In the genomic region with DNA sequence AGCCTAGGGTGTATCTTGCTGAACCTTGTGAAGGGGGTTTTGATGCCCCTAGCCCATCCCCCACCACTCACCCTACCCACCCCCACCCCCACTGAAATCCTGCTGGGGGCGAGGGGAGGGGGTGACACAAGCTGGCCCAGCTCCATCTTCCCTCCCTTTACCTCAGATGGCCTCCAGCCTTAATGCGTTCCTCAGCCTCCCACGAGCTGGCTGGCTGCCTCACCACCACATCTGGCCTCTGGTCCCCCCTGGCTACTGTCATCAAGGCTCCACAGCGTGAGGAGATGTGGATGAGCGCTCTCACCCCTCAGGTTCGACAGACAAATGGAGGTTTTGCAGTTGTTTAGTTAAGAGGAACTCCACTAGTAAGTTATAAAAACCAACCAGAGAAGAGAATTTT, we compare ENCODE assay signal across 21 mouse cellular contexts. TPM values are rescaled to one million over a fixed set of nuclear protein-coding genes. Genes with fewer than 3 reads are reported as not detected.
DNase-seq lines count a peak whose midpoint lies in the region; ATAC-seq lines count a peak whose summit lies in the region.
"Had no signal": no experiment of that assay in that cellular context is flagged by ENCODE, and none has a peak within 500 bp of the region (broad histone marks: within the 10 kb centered on the region; RNA-seq: fewer than 3 reads in every experiment).

No protein-coding gene starts in this region.

- H3K4me3 ChIP-seq in embryonic facial prominence, embryonic 13.5 days = no peak overlapping the region
- no peak overlapping the region for H3K4me3 ChIP-seq in embryonic facial prominence, embryonic 10.5 days
- no peak overlapping the region for H3K4me3 ChIP-seq in limb, embryonic 13.5 days
- H3K4me3 ChIP-seq in limb, embryonic 10.5 days = no peak overlapping the region
- H3K4me3 ChIP-seq in midbrain, embryonic 16.5 days (ENCODE audit: low read depth, low read length) = no peak overlapping the region
- H3K4me3 ChIP-seq: hindbrain, embryonic 15.5 days; intestine, embryonic 15.5 days; left cerebral cortex, adult 2 months; midbrain, embryonic 12.5 days had no signal

- no peaks in the 10 kb centered on the region for H3K36me3 ChIP-seq in embryonic facial prominence, embryonic 13.5 days
- no peaks in the 10 kb centered on the region for H3K36me3 ChIP-seq in embryonic facial prominence, embryonic 10.5 days (replicated peaks)
- no peaks in the 10 kb centered on the region for H3K36me3 ChIP-seq in limb, embryonic 13.5 days
- no peaks in the 10 kb centered on the region for H3K36me3 ChIP-seq in limb, embryonic 10.5 days
- no peaks in the 10 kb centered on the region for H3K36me3 ChIP-seq in midbrain, embryonic 16.5 days (ENCODE audit: control insufficient read depth, insufficient read depth, low read length)
- H3K36me3 ChIP-seq: G1E; hindbrain, embryonic 15.5 days; intestine, embryonic 15.5 days; midbrain, embryonic 12.5 days had no signal

- H3K4me1 ChIP-seq in embryonic facial prominence, embryonic 13.5 days = peaks cover 18% of the 10 kb centered on the region
- peaks cover 7% of the 10 kb centered on the region for H3K4me1 ChIP-seq in embryonic facial prominence, embryonic 10.5 days
- H3K4me1 ChIP-seq in limb, embryonic 13.5 days = peaks cover 16% of the 10 kb centered on the region
- peaks cover 10% of the 10 kb centered on the region; the same call in 1 of the 2 replicates for H3K4me1 ChIP-seq in limb, embryonic 10.5 days
- H3K4me1 ChIP-seq in midbrain, embryonic 16.5 days (ENCODE audit: control insufficient read depth, insufficient read depth, low read length) = no peaks in the 10 kb centered on the region

- H3K27ac ChIP-seq in embryonic facial prominence, embryonic 13.5 days = peak overlapping the region; percentile 53
- H3K27ac ChIP-seq in embryonic facial prominence, embryonic 10.5 days (replicated peaks) = no peak overlapping the region
- no peak overlapping the region for H3K27ac ChIP-seq in limb, embryonic 13.5 days
- H3K27ac ChIP-seq in limb, embryonic 10.5 days = no peak overlapping the region
- H3K27ac ChIP-seq in midbrain, embryonic 16.5 days (ENCODE audit: low read length) = no peak overlapping the region
- H3K27ac ChIP-seq: hindbrain, embryonic 15.5 days; intestine, embryonic 15.5 days; left cerebral cortex, adult 2 months; liver, embryonic 14.5 days; midbrain, embryonic 12.5 days had no signal

- DNase-seq in embryonic facial prominence, embryonic 10.5 days (ENCODE audit: low spot score) = no peak
- DNase-seq in limb, embryonic 10.5 days (ENCODE audit: low spot score) = no peak
- peak; percentile 16 for DNase-seq in brain, adult 2 months (ENCODE audit: low read depth, low spot score)
- peak; percentile 12 for DNase-seq in skeletal muscle tissue, adult 2 months (ENCODE audit: low read depth, low spot score)
- DNase-seq: adrenal gland, postnatal 25 days; cerebellum, adult 2 months; kidney, adult 9 months; kidney, postnatal 25 days; layer of hippocampus, adult 9-11 months; lung, postnatal 10 days; right cerebral cortex, adult 18-20 months; thymus, postnatal 36 days had no signal

- peaks cover 5% of the 10 kb centered on the region; the same call in 1 of the 2 replicates for H3K27me3 ChIP-seq in embryonic facial prominence, embryonic 13.5 days
- no peaks in the 10 kb centered on the region for H3K27me3 ChIP-seq in embryonic facial prominence, embryonic 10.5 days (replicated peaks; ENCODE audit: low read depth, poor library complexity, severe bottlenecking)
- H3K27me3 ChIP-seq in limb, embryonic 13.5 days = no peaks in the 10 kb centered on the region
- no peaks in the 10 kb centered on the region for H3K27me3 ChIP-seq in limb, embryonic 10.5 days (ENCODE audit: low read depth, poor library complexity, severe bottlenecking)
- no peaks in the 10 kb centered on the region for H3K27me3 ChIP-seq in midbrain, embryonic 16.5 days (ENCODE audit: control insufficient read depth, insufficient read depth, low read depth, low read length)
- H3K27me3 ChIP-seq: hindbrain, embryonic 15.5 days; intestine, embryonic 15.5 days; midbrain, embryonic 12.5 days had no signal

- 17% methylated on average over 6 of the region's 6 CpGs for WGBS in embryonic facial prominence, embryonic 13.5 days
- 48% methylated on average over 6 of the region's 6 CpGs for WGBS in embryonic facial prominence, embryonic 10.5 days
- WGBS in limb, embryonic 13.5 days = 27% methylated on average over 6 of the region's 6 CpGs
- WGBS in limb, embryonic 10.5 days = 36% methylated on average over 6 of the region's 6 CpGs
- WGBS in midbrain, embryonic 16.5 days = 37% methylated on average over 6 of the region's 6 CpGs

- no peaks in the 10 kb centered on the region for H3K9me3 ChIP-seq in embryonic facial prominence, embryonic 13.5 days
- H3K9me3 ChIP-seq in embryonic facial prominence, embryonic 10.5 days = no peaks in the 10 kb centered on the region
- H3K9me3 ChIP-seq in limb, embryonic 13.5 days = no peaks in the 10 kb centered on the region
- H3K9me3 ChIP-seq in limb, embryonic 10.5 days (replicated peaks) = no peaks in the 10 kb centered on the region
- no peaks in the 10 kb centered on the region for H3K9me3 ChIP-seq in midbrain, embryonic 16.5 days (replicated peaks; ENCODE audit: control insufficient read depth, low read length, poor library complexity, severe bottlenecking)
- H3K9me3 ChIP-seq: G1E; hindbrain, embryonic 15.5 days; intestine, embryonic 15.5 days; midbrain, embryonic 12.5 days had no signal

- peak overlapping the region; percentile 38 for H3K4me2 ChIP-seq in embryonic facial prominence, embryonic 13.5 days
- 0 out of 2 replicates have a peak overlapping the region, but pooled peaks have one; percentile 17 for H3K4me2 ChIP-seq in limb, embryonic 13.5 days (replicated peaks)
- H3K4me2 ChIP-seq in midbrain, embryonic 16.5 days (ENCODE audit: low read length) = no peak overlapping the region
- H3K4me2 ChIP-seq: hindbrain, embryonic 15.5 days; intestine, embryonic 15.5 days; midbrain, embryonic 12.5 days had no signal

- H3K9ac ChIP-seq in embryonic facial prominence, embryonic 13.5 days = no peak overlapping the region
- no peak overlapping the region for H3K9ac ChIP-seq in limb, embryonic 13.5 days
- H3K9ac ChIP-seq in midbrain, embryonic 16.5 days (ENCODE audit: low read depth, low read length) = no peak overlapping the region
- H3K9ac ChIP-seq: hindbrain, embryonic 15.5 days; intestine, embryonic 15.5 days; liver, embryonic 14.5 days; midbrain, embryonic 12.5 days had no signal

- ATAC-seq in embryonic facial prominence, embryonic 13.5 days (ENCODE audit: insufficient number of reproducible peaks, insufficient read depth, low FRiP score, low TSS enrichment, low read depth) = no peak
- ATAC-seq in limb, embryonic 13.5 days (ENCODE audit: low FRiP score, low read depth) = no peak
- ATAC-seq in midbrain, embryonic 16.5 days = no peak
- ATAC-seq: intestine, embryonic 15.5 days had no signal

RNA-seq across cellular contexts. Expression of a gene that starts 30.3 kb away (rescaled TPM):
- polyA plus RNA-seq in embryonic facial prominence, embryonic 13.5 days (2015; fragmentation: Nextera tagmentation; extraction: Ambion mirVana) = 8.8 and 9.9 TPM in 2 replicates
- polyA plus RNA-seq in embryonic facial prominence, embryonic 10.5 days (2016; fragmentation: Nextera tagmentation; extraction: Ambion mirVana) = 7.1 and 8.8 TPM in 2 replicates
- polyA plus RNA-seq in limb, embryonic 13.5 days (2015; fragmentation: Nextera tagmentation; extraction: Ambion mirVana) = 3.8 and 3.9 TPM in 2 replicates
- polyA plus RNA-seq in limb, embryonic 10.5 days (2016; fragmentation: Nextera tagmentation; extraction: Ambion mirVana) = 1.0 and 1.2 TPM in 2 replicates
- 26.0 and 34.0 TPM in 2 replicates for polyA plus RNA-seq in midbrain, embryonic 16.5 days (2015; fragmentation: Nextera tagmentation; extraction: Ambion mirVana)
- polyA plus RNA-seq: G1E had no signal

RNA-seq across cellular contexts. Expression of a gene that starts 56.7 kb away (rescaled TPM):
- 24.5 and 25.3 TPM in 2 replicates for polyA plus RNA-seq in embryonic facial prominence, embryonic 13.5 days (2015; fragmentation: Nextera tagmentation; extraction: Ambion mirVana)
- 23.9 and 24.9 TPM in 2 replicates for polyA plus RNA-seq in embryonic facial prominence, embryonic 10.5 days (2016; fragmentation: Nextera tagmentation; extraction: Ambion mirVana)
- polyA plus RNA-seq in limb, embryonic 13.5 days (2015; fragmentation: Nextera tagmentation; extraction: Ambion mirVana) = 23.0 and 25.6 TPM in 2 replicates
- 20.3 and 21.4 TPM in 2 replicates for polyA plus RNA-seq in limb, embryonic 10.5 days (2016; fragmentation: Nextera tagmentation; extraction: Ambion mirVana)
- 13.7 and 17.4 TPM in 2 replicates for polyA plus RNA-seq in midbrain, embryonic 16.5 days (2015; fragmentation: Nextera tagmentation; extraction: Ambion mirVana)

Comparison
In these comparisons a context has a peak if more than half of its experiments do, and no peak if none do; other contexts are left out.
1. DNase-seq: peak in brain, adult 2 months (single experiment) and skeletal muscle tissue, adult 2 months (single experiment); none in embryonic facial prominence, embryonic 10.5 days (single experiment) and limb, embryonic 10.5 days (single experiment).